Mouse (Mus musculus): ENCODE results near the gene Ranbp3l.

- TF ChIP-seq TCF12 (IDR thresholded peaks at IDR 0.05; ENCODE audit: low read depth, low read length) (no peak), ZKSCAN1 (IDR thresholded peaks at IDR 0.05; ENCODE audit: borderline replicate concordance, low read depth, low read length) (no peak), CTCF (conservative IDR thresholded peaks at IDR 0.05 in 1 of 2, IDR thresholded peaks at IDR 0.05 in 1 of 2; ENCODE audit: low read depth in 2 of 2, low read length in 2 of 2) (no peak), MYC (IDR thresholded peaks at IDR 0.05; ENCODE audit: low read depth, low read length) (no peak), ZNF384 (IDR thresholded peaks at IDR 0.05; ENCODE audit: low read depth, low read length) (no peak), POLR2A (IDR thresholded peaks at IDR 0.05; ENCODE audit: low read depth, low read length) (no peak), ELF1 (IDR thresholded peaks at IDR 0.05; ENCODE audit: low read depth, low read length) (no peak), NELFE (IDR thresholded peaks at IDR 0.05; ENCODE audit: low read depth, low read length) (no peak), HCFC1 (IDR thresholded peaks at IDR 0.05; ENCODE audit: low read depth, low read length) (no peak), ZMIZ1 (IDR thresholded peaks at IDR 0.05; ENCODE audit: low read depth, low read length) (no peak), EP300 (IDR thresholded peaks at IDR 0.05; ENCODE audit: low read length) (no peak), ZC3H11A (IDR thresholded peaks at IDR 0.05; ENCODE audit: low read depth, low read length) (no peak)
Observed at GRCm38 (mm10) chr15:8940861-8941260, 26.9 kb upstream of the Ranbp3l start.
